Mouse (Mus musculus) layer of hippocampus, adult 2 months (tissue): ENCODE measurements at regions not wholly inside any gene's neighbourhood (a gene's known extent, or its start where the extent isn't known, plus 50 kb on each side); places are given as distances from the start of the nearest gene placed in this dataset.
"Not testable (repeated sequence)": the region's sequence is repeated elsewhere in the genome, so short reads cannot be mapped to it uniquely, and the experiment has no call there.

Experiments
- DNase-seq, 2 experiments: peaks; one replicate each; pipeline ENCODE4 v3.0.0; 2022; ENCODE audit warnings: low spot score in 2 of 2
- H3K27ac ChIP-seq: fragments of 200-600 bp; 2 replicates; pipeline ENCODE4 v1.8.1; 2022
- H3K4me3 ChIP-seq: fragments of 200-600 bp; 2 replicates; pipeline ENCODE4 v1.8.1; 2022; ENCODE audit warnings: mild to moderate bottlenecking
- CTCF ChIP-seq: fragments of 200-600 bp; conservative IDR thresholded peaks from 2 replicates; pipeline ENCODE4 v1.8.1; 2022; ENCODE audit warnings: antibody characterized with exemption, mild to moderate bottlenecking, moderate library complexity

DNA sequence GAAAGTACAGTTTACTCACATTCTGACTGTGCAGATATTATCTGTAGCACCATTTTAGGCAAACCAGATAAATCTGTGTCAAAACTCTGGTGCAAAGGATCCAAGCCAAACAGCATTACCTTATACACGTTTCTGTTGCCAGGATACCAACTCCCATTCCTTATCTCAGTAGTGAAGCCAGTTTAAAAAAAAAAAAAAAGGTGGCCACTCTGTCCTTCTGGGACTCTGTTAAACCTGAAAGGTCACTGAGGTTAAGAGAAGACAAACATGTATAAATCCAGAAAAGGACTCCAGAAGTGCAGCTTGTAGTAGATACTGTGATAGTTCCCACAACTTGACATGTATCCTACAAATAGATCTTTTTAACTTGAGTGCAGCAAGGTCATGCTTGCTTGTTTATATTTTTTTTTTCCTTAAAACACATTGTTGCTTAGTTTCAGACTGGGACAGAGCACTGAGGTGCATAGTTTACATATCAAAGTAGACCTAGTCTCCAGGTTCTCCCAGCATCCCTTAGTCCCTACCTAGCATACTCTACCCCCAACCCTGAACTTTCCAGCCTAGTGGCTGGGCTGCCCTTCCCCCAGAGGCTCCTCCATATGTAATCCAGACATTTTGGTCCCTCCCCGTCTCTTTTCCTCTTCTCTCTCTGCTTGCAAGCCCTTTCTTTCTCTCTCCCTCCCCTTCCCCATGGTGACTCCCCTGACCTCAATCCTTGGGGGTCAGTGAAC lies 116.7 kb upstream of the Rhobtb1 start:
- DNase-seq, result no peak
- TF ChIP-seq CTCF, result no peak
- Histone ChIP-seq H3K4me3 (no peak overlapping the region), H3K27ac (no peak overlapping the region)

DNA sequence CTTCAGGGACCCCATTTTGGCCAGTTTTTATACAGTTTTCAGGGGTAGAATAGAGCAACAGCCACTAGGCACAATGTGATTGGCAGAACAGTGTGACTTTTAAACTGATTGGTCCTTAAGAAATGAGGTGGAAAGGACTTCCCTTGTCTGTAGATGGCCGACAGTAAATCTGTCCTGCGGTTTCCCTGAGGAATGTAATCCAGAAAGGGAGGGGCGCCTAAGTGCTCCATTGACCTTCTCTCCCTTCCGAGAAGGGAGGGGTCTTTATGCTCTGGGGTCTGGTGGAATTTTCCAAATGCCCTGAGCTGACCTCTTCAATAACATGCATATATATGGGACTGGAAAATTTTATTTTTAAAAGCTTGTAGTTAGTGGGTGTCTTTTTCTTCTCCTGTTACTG lies 115.7 kb upstream of the Rhobtb1 start:
- DNase-seq, H3K4me3 ChIP-seq, H3K27ac ChIP-seq: not testable (repeated sequence)

DNA sequence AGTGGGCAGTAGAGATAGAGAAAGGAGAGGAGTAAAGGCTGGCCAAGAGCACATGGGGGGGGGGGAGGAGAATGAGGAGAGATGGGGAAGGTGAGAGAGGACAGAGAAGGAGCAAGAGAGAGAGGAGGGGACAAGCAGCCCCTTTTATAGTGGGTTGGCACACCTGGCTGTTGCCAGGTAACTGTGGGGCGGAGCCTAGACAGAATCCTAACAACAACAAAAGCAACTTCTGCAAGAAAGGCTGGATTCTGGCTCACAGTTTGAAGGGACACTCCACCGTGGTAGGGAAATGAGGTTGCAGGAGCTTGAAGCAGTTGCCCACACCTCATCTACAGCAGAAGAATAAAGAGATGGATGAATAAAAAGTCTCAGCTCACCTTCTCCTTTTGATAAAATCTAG lies 115.1 kb upstream of the Rhobtb1 start:
- DNase-seq, result no peak
- Histone ChIP-seq H3K4me3 (no peak overlapping the region), H3K27ac (no peak overlapping the region)
- no peak for TF ChIP-seq CTCF

DNA sequence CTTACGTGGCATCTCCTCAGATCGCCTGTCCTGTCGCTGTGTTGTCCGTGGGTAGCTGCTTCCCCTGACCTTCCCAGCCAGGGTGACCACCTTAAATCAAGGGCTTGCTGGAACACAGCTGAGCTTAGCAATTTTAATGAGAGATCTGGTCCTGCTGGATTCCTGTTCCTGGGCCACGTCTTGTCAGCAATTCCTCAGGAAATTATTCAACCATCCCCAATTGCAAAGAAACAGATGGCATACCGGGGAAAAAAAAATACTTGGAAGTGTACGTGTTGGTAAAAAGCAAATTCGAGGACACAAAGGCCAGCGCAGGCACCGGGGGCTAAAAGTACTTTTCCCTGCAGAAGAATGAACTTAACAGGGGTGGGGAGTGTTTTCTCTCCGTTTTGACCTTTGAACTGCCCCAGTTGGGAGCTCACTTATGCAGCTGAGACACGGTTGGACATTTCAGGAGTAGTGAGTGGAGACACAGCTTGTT lies 107.0 kb upstream of the Rhobtb1 start:
- Histone ChIP-seq H3K4me3 (no peak overlapping the region), H3K27ac (no peak overlapping the region)
- TF ChIP-seq CTCF, result no peak
- peak in 1 of 2 experiments; percentile 5 for DNase-seq

DNA sequence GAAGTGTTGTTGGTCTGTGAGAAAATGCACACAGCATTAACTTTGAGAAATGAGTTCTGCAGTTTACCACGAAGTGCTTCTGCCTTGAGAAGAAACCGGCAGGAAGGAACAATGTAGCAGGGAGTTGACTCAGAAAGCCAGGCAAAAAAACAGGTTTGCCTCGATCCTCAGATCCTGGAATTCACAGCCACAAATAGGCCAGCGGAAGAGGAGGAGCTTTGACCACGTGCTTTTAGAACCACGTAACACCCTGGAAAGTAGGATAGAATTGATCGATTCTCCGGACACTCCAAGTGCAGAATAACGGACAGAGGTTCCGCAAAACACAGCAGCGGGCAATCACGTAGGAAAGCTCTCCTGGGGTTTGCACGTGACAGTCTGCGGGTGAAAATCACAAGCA lies 106.0 kb upstream of the Rhobtb1 start:
- DNase-seq, result no peak
- no peak overlapping the region for H3K27ac ChIP-seq
- no peak for TF ChIP-seq CTCF
- H3K4me3 ChIP-seq, result no peak overlapping the region

DNA sequence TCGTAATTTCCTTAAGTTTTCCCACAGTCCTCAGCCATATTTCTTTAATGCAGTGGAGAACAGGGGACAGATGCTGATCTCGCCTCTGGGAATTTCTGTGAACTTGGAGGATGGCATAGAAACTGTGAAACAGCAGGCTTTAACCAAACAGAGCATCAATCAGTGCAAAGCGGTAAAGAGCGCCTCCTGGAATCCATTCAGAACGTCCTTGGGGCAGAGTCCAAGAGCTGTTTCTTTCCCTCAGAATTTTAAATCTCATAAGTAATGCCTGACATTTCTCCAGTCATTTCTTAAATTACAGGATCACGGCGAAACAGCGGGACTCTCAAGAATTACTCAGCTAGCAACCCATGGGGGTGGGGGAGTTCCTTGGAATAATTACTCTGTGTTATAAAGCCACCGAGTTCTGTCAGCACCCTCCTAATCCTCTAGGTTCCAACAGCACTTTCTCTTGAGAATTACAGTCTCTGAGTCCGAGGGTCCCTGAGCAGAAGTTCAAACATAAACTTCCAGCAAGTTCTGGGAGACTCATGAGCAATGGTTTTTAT lies 105.2 kb upstream of the Rhobtb1 start:
- DNase-seq, result no peak
- H3K27ac ChIP-seq, result no peak overlapping the region

DNA sequence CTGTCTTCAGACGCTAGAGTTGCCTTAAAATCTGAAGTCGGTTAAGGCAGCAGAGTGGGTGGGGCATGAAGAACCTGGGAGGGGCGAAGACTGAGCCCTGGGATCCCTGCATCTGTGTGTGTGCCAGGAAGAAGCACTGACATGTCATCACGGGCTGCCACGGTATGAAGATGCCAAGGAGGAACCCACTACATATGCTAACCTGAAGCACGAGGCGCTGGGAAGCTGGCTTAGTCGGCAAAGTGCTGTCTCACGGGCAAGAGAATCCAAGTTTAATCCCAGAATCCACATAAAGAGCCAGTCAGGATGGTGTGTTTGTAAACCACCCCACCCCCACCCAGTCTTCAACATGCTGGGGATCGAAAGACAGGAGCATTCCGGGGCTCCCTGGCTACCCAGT lies 73.2 kb upstream of the Rhobtb1 start:
- H3K27ac ChIP-seq, result no peak overlapping the region
- TF ChIP-seq CTCF, result no peak
- no peak overlapping the region for H3K4me3 ChIP-seq
- no peak for DNase-seq

More for the DNA sequence above, 105.2 kb upstream of the Rhobtb1 start:
- no peak for TF ChIP-seq CTCF
- no peak overlapping the region for H3K4me3 ChIP-seq

DNA sequence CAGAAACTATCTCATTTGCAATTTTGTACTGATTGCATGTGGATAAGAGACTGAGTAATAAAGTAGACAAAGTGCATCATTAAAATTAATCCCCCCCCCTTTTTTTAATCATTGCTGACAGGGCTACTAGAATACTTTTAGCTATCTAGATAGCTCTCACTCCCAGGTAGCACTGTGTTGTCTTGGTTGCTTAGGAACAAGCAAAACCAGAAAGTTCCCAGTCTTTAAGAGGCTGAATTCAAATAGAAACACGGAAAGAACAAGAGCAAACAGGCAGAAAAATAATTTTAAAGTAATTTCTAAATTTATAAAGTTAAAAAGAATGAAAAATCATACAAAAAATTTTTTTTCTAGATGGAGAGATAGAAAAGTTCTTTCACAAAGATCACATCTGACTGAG lies 65.0 kb upstream of the Rhobtb1 start:
- Histone ChIP-seq H3K27ac (no peak overlapping the region), H3K4me3 (no peak overlapping the region)
- DNase-seq, result no peak
- no peak for TF ChIP-seq CTCF

DNA sequence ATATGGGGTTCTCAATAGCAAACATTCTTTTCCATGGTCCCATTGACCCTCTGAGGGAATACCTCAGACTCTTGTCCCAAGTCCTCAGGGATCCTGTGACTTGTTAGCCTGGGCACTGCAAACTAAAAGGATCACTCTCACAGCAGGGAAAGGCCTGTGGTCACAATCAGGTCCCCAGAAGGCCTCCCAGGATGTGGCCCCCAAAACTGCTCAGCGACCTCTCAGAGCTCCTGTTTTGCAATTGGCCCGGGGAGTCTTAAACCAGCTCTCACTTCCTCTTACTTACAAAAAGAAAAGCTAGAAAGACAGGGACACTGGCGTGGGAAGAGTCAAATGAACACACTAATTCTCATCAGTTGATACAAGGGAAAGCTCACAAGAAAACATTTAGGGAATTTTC lies 59.4 kb upstream of the Rhobtb1 start:
- TF ChIP-seq CTCF, result no peak
- no peak overlapping the region for H3K27ac ChIP-seq
- DNase-seq, result no peak
- H3K4me3 ChIP-seq, result no peak overlapping the region

DNA sequence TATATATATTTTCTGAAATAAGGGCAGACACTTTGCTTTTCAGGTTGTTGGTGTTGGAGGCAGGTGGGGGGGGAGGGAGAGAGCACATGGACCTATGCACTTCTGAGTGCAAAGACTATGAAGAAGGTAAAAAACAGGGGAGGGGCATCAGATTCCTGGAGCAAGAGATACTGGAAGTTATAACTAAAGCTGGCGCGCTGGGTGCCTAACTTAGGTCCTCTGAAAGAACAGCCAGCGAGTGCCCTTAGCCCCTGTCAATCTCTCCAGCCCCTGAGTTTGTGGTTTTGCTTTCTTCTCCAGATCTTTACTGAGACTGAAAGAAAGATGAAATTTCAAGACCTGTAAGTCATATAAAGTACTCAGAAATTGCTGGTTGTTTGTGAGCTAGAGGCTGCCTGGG lies 51.2 kb upstream of the Rhobtb1 start:
- H3K4me3 ChIP-seq, result no peak overlapping the region
- TF ChIP-seq CTCF, result no peak
- DNase-seq, result no peak
- no peak overlapping the region for H3K27ac ChIP-seq

DNA sequence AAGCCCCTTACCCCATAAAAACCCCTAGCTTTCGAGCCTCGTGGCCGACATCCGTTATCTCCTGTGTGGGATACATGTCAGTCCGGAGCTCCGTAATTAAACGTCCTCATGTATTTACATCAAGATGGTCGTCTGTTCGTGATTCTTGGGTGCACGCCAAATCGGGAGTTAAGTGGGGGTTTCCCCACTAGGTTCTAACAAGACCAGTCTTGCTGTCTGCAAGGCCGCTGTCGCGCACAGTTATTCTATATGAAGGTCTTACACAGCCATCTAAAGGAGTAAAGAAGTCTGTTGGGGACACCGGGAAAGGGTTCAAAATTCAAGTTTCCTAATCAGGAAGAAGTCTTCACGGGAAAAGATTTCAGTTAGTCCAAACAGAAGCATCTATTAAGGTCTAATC lies 50.5 kb upstream of the Rhobtb1 start:
- not testable (repeated sequence) for H3K4me3 ChIP-seq, H3K27ac ChIP-seq, DNase-seq
